Mouse (Mus musculus) heart, adult 18-20 months (tissue): Measurements from ENCODE around the gene Cldn34c1. TPM values are rescaled to one million over a fixed set of nuclear protein-coding genes. Genes with fewer than 3 reads are reported as not detected.
"Not testable (repeated sequence)": the region's sequence is repeated elsewhere in the genome, so short reads cannot be mapped to it uniquely, and the experiment has no call there.

ENCODE experiments used
- DNase-seq, 2 experiments: peaks; one replicate each; pipeline ENCODE4 v3.0.0; 2021 to 2022; ENCODE audit warnings: mixed read lengths in 1 of 2
- long read RNA-seq, 2 experiments: library from polyadenylated mRNA; stranded (forward); transcript quantifications; one replicate each; pipeline ENCODE4 v2.0.0; 2021
- total RNA-seq, 2 experiments: library from RNA; stranded (reverse); gene quantifications; 2 replicates each; pipeline ENCODE4 v1.2.3; 2021

Gene Cldn34c1
- total RNA-seq: 1 to 10 TPM; 1.5 to 4.3 TPM
- long read RNA-seq, experiment 1, partial matches to known transcripts: 0 of 3 reads
- long read RNA-seq, experiment 1, other reads (novel, unspliced or antisense): 2 of 3 reads
- long read RNA-seq, experiment 2, partial matches to known transcripts: 0 of 4 reads
- long read RNA-seq, experiment 2, other reads (novel, unspliced or antisense): 3 of 4 reads

DNA sequence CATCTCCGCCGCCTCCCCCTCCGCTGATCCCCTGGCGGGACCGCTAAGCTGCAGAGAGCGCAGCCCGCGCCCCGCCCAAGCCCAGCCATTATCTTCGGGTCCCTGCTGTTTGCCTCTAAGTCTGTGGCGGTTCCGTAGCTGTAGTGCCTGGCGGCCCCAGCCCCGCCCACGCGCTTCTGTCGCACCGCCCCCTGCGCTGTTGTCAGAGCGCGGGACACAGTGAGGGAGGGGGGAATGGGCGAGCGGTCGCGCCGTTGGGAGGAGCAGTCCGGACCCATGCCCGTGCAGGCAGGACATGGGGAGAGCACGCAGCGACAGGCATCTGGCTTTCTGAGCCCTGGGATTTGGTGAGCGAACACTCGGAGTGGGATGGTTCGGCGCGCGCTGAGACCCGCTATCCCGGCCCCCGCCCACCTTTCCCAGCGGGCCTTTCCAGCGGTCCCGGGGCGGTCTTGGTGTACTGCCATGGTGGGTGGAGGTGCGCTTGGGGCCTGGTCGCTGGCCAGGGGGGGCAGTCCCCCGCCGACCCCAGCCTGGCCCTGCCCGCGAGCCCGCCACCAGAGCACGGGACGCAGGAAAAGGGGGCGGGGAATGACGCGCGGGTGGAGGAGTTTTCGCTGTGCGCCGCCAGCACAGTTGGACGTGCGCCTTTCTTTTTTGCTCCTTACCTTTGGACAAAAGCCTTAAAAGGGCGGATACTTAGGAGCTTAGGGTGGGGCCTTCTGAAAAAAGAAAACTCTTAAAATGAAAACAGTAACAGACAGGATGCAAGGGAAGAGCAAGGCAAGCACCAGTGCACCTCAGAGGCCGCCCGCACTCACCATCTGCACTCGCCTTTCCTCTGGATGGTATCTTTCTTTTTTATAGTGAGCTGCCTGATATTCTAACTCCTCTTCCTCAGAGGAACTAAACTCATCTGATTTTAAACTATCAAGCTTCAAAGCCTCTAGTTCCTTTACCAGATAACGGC is at the start of gene Cldn34c1:
TSS of gene Cldn34c1 (plus strand) at position 205 of the 970 bp plus-strand sequence.
- DNase-seq: peak; percentile 86 to 91

DNA sequence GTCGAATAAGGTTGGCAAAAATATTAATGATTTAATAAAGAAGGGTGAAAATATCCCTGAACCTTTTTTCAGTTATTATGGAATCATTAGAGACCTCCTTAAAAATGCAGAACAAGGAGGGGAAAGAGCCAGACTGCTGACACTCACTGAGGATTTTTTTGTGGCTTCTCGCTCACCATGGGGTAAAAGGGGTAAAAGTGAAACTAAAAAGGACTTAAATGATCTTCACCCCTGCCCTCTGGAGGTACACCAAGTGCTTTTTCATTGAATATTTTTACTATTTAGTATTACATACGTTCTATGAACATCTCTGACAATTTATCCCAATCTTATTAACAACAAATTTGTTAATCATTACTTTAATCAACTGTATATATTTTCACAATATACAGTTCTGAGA is 15.9 kb upstream of the Cldn34c1 start:
- DNase-seq: no peak

DNA sequence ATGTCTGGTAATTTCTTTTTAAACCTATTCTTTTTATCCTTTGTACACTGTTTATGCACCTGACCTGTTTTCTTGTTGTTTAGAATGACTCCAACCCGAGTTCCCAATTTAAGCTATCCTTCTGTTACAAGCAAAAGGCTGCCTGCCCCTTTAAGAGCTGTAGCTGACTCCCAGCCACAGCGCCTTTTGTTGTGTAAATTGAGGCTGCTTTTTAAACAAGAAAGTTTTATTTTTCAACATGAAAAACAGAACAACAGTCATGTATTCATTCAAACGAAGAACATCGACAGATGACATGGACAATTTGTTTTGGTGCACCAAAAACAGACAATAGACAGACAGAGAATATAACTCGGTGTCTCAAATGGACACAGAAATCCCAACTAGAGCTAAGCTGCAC is 489 bp upstream of the Cldn34c1 start:
- DNase-seq: not testable (repeated sequence)

DNA sequence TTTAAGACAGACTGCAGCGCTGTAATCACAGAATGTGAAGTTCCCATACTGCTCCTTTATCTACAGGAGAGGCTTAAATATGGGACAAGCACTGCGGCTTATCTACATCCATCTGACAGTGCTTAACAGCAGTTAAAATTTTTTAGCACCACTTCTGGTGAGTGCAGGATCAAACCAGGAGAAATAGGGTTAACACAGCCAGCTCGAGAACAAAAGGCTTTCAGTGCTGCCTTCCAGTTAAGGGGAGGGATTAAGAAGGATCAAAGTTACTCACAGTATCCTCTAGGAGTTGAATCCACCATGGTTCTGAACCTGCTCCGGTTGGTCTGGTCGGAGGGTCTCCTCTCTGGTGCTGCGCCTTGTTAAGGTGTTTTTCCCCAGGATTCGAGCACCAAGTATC is 1.4 kb downstream of the Cldn34c1 start:
- DNase-seq: peak in 1 of 2 experiments; percentile 4

DNA sequence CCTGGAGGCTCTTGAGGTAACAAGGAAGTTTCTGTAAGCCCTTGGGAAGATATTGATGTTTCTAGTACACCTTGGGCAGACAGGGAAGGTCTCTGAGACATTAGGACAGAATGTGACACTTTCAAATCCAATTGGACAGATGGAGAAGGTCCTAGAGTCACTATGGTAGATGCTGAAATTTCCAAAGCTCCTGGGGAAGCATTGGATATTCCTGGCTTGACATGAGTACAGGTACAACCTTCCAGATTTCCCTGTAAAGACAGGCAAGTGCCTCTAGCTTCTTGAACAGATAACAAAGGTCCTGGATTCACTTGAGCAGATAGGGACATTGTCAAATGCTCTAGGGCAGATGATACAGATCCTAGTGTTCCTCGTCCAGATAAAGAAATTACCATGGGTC is 119.1 kb downstream of the Cldn34c1 start, which contains the start of gene Srsx:
TSS of gene Srsx (minus strand) at position 101 of the 400 bp plus-strand sequence.
- not testable (repeated sequence) for DNase-seq

Other genes with a start within 250 kb of the Cldn34c1 start
- gene Gm17521, start 73.8 kb upstream of the Cldn34c1 start, total RNA-seq: not detected
- gene Srsx, start 119.0 kb downstream of the Cldn34c1 start, total RNA-seq: not detected
- gene Gm17577, start 143.4 kb downstream of the Cldn34c1 start, total RNA-seq: not detected